Mouse (Mus musculus) cerebellum, adult 2 months (tissue): ENCODE measurements around the gene Serpinb3a. TPM values are rescaled to one million over a fixed set of nuclear protein-coding genes. Genes with fewer than 3 reads are reported as not detected.

Experiments
- DNase-seq, 2 experiments: peaks; one replicate each; pipeline ENCODE4 v3.0.0; 2021
- H3K27ac ChIP-seq: fragments of 200-500 bp; 2 replicates; pipeline ENCODE4 v1.5.1; 2012; ENCODE audit warnings: low read length, control low read depth, inconsistent platforms; ENCODE audit not compliant: insufficient read depth
- H3K27me3 ChIP-seq: fragments of 200-500 bp; 2 replicates; pipeline ENCODE4 v1.6.1; 2012; ENCODE audit warnings: inconsistent platforms, mild to moderate bottlenecking, low read length, moderate library complexity; ENCODE audit not compliant: control insufficient read depth, insufficient read depth
- H3K4me1 ChIP-seq: fragments of 200-500 bp; 2 replicates; pipeline ENCODE4 v1.6.1; 2011; ENCODE audit warnings: low read length; ENCODE audit not compliant: control insufficient read depth, insufficient read depth
- H3K4me3 ChIP-seq: fragments of 200-500 bp; replicated peaks from 2 replicates; pipeline ENCODE3; 2011; ENCODE audit warnings: mild to moderate bottlenecking, low read depth, low read length, control low read depth; ENCODE audit not compliant: insufficient read depth
- CTCF ChIP-seq: fragments of 200-500 bp; IDR thresholded peaks from 2 replicates; pipeline ENCODE4 v1.5.1; 2011; ENCODE audit warnings: low read depth, mild to moderate bottlenecking, control low read depth, low read length, moderate library complexity, borderline replicate concordance; ENCODE audit not compliant: insufficient read depth
- POLR2A ChIP-seq: fragments of 200-500 bp; IDR thresholded peaks from 2 replicates; pipeline ENCODE4 v1.6.1; 2011; ENCODE audit warnings: low read length, control low read depth, borderline replicate concordance; ENCODE audit not compliant: insufficient read depth
- WGBS: fragments of 180-500 bp; shearing (Covaris S2); methylation state at CpG from one replicate; pipeline ENCODE4 v1.1.7; 2018; 5-methylcytosine and 5-hydroxymethylcytosine counted together
- polyA plus RNA-seq: library from polyadenylated mRNA; depleted of rRNA; stranded (reverse); fragments of >200 nt; gene quantifications from 2 replicates; pipeline ENCODE4 v1.2.3, GENCODE M21; 2012; rRNA removed

Serpinb3a gene
- polyA plus RNA-seq, 1 experiment = not detected

DNA sequence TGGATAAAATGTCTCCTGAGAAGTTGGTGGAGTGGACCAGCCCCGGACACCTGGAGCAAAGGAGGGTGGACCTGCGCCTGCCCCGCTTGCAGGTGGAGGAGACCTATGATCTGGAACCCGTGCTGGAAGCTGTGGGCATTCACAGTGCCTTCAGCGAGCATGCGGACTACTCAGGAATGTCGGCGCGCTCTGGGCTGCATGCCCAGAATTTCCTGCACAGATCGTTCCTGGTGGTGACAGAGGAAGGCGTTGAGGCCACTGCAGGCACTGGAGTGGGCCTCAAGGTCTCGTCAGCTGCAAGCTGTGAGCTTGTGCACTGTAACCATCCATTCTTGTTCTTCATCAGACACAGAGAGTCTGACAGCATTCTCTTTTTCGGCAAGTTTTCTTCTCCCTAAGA, 51.7 kb downstream of the Serpinb3a start:
- peak in 1 of 2 experiments; percentile 1 for DNase-seq
- Histone ChIP-seq H3K27ac (no peak overlapping the region), H3K27me3 (no peaks in the 10 kb centered on the region), H3K4me3 (no peak overlapping the region), H3K4me1 (no peaks in the 10 kb centered on the region)
- TF ChIP-seq POLR2A (no peak), CTCF (no peak)
- WGBS = 17% methylated on average over 13 of the region's 13 CpGs

Other genes with a start within 250 kb of the Serpinb3a start
- 0.13 and 0.20 TPM in 2 replicates for gene Serpinb5, start 191.1 kb downstream of the Serpinb3a start, polyA plus RNA-seq
- not detected in 2 replicates for gene Serpinb12, start 117.9 kb downstream of the Serpinb3a start, polyA plus RNA-seq
- not detected in 2 replicates for gene Serpinb13, start 71.3 kb downstream of the Serpinb3a start, polyA plus RNA-seq
- not detected in 2 replicates for gene Serpinb3d, start 31.2 kb upstream of the Serpinb3a start, polyA plus RNA-seq
- gene Serpinb3b, start 226.1 kb upstream of the Serpinb3a start, polyA plus RNA-seq = not detected in 2 replicates
- not detected in 2 replicates for gene Serpinb3c, start 226.1 kb upstream of the Serpinb3a start, polyA plus RNA-seq